Mouse (Mus musculus) left cerebral cortex, postnatal 10 days (tissue): ENCODE data around the gene Lrtm1. TPM values are rescaled to one million over a fixed set of nuclear protein-coding genes. Genes with fewer than 3 reads are reported as not detected.

ENCODE experiments used
- DNase-seq, 2 experiments: peaks; one replicate each; pipeline ENCODE4 v3.0.0; 2021 to 2022; ENCODE audit warnings: low spot score in 2 of 2, mixed read lengths in 1 of 2; ENCODE audit errors: extremely low spot score in 1 of 2
- intact Hi-C: fragments of 180-260 bp; cut with DNase I; formaldehyde crosslinking; loops from one replicate; pipeline ENCODE4 v1.15.1; 2025
- total RNA-seq, 2 experiments: library from RNA; stranded (reverse); gene quantifications; 2 replicates each; pipeline ENCODE4 v1.2.3; 2021

The Lrtm1 gene
- total RNA-seq, 2 experiments from 2014 or later: not detected

DNA sequence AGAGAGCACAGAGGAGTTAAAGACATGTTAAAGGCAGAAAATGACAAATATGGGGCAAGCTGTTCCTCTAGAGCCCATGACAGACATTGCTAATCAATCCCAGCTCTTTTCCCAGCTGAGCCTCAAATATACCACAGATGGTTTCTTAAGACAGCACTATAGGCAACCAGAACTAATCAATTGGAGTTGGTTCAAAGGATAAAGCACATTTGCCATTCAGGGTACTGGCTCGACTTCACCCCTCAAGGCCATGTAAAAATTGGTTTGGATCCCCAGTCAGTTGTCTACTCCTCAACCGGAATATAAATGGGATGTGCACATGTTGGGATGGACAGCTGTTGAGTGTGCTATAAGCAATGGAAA is 11.1 kb downstream of the Lrtm1 start:
- no peak for DNase-seq
- intact Hi-C loops: no loop called here

DNA sequence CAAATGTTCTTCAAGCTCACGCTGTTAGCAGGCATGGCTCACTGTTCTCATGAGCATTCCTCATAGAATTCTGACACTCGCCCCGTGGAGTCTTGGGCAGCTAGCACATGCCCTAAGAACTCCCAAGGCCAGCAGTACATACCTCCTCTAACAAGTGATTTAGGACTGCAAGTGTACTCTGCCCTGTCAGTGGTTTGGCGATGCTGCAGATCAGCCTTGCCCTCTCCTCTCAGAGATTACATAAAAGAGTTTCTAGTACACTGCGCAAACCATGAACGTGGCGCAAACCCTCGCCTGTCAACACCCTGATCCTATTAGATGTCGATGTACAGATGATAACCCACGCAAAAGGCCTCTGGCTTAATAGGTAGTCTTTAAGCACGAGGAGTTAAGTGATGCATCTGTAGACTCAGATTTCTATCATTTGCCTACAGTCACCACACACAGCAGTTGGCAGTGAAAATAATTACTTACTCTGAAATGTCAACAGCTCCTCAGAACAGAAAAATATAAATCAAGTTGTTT is 11.9 kb downstream of the Lrtm1 start:
- intact Hi-C loops: no loop called here
- no peak for DNase-seq

DNA sequence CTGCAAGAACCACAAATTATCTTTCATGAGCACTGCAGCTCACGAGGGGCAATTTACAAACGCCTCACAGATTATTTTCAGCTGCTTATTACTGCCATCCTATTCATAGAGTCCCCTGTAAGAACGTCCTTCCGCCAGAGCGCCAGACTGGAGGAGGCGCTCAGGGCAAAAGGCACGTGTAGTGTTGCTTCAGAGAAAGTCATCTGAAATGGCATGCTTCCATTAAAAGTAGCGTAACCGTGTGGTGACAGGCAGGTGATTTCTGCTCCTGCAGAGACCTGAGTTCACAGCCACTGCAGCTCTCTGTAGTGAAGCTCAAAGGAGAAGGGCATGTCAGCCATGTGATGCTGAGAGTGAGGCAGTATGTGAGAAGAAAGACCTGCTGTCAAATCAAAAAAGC is 12.5 kb downstream of the Lrtm1 start:
- DNase-seq: no peak

DNA sequence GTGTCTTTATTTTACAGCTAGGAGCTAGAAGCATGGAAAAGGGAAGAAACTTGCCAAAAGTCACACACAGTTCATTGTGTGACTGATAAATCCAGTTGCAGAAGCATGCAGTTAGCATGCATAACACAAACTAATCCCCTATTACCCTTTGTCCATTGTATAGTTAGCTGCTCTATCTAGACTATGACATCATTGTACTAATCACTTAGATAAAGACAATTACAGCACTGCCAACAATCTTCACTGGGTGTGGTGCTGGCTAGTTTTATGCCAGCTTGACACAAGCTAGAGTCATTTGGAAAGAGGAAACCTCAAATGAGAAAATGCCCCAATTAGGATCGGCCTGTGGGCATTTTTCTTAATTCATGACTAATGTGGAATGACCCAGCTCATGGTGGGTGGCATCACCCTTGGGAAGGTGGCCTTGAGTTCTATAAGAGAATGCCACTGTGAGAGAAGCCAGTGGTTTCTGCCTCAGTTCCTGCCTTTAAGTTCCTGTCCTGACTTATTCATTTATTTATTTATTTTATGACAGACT is 13.9 kb downstream of the Lrtm1 start:
- DNase-seq: no peak
- intact Hi-C loops: no loop called here

More for the DNA sequence above, 12.5 kb downstream of the Lrtm1 start:
- intact Hi-C loops: no loop called here

DNA sequence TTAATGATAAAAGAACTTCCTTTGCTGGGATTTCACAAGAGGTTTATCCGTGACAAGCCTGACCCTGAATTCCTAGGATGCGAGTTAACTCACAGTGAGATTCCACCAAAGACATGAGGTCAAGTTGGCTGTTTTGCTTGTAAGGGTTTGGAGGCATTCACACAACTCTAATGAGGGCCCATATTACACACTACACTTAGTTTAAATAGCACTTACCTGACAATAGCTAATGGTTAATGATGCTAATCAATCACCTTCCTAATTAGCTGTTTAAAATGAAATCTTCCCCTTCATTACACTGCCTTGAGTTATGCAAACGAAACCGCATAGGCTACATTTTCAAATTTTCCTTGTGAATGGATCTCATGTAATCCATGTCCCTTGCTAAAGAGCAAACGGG is 20.2 kb downstream of the Lrtm1 start:
- DNase-seq: no peak
- intact Hi-C loops: no loop called here

DNA sequence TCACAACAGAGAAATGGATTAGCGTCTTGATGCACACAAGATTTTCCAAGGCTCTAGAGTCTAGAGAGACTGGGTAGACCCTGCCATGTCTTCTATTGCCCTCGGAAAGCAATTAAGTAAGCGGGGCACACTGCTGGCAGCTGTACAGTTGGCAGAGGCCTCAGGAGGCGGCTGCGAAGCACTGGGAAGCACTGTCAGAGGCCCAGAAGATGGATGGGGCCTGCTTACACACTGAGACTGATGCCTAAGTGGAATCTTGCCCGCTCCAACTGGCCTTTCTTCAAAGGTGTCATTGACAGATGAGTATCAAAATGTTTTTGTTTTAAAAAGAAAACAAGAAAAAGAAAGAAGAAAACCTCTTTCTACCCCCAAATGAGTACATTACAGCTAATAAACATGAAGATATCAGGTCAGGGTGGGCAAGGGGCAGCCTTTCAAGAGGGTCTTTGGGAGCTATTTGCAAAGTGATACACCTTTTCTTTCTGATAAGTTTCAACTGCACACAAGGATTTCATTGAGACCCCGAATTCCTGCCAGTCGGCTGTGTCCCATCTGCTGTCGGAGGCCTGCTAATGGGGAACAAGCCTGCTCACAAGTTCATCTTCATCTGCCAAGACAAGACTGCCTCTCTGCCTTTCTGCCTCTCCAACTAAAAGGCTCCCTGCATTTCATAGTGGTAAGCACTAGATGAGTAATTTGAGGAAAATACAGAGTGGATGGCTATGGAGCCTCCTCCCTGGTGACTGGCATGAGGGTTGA is 22.8 kb downstream of the Lrtm1 start:
- peak; percentile 36 to 52 for DNase-seq
- intact Hi-C loops: no loop called here

DNA sequence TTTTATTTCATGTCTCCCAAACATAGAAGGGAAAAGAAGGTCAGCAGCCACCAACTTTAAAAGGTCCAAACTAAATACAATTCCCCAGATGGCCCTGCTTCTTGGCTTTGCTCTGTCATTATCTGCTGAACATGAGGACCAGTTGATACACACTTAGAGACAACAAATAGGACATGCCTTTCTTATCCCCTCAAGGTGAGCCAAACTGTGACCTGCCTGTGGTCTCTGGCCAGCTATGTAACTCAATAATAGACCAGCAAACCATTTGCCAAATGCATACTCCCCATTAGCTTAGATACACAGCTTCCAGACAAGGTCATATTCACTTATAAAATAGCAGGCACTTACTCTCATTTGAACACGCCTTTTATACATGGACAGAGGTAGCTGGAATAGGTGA is 23.5 kb downstream of the Lrtm1 start:
- intact Hi-C loops: no loop called here
- no peak for DNase-seq

DNA sequence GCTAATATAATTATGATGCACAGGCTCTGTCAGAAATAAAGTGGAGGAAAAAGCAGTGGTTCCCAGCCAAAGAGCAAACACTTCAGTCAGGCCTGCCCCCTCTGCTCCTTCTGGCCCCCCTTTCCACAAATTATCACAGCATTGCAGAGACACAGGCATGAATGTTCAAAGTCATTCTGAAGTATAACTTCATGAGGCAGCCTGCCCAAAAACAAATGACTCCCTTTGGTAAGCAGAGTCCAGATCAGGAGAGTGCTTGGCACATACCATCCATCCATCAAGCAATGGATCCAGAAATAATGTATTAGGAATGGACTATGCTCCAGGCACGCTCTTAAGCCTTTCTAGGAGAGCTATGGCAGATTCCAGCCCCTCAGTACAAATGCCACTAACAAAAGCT is 24.3 kb downstream of the Lrtm1 start:
- intact Hi-C loops: no loop called here

DNA sequence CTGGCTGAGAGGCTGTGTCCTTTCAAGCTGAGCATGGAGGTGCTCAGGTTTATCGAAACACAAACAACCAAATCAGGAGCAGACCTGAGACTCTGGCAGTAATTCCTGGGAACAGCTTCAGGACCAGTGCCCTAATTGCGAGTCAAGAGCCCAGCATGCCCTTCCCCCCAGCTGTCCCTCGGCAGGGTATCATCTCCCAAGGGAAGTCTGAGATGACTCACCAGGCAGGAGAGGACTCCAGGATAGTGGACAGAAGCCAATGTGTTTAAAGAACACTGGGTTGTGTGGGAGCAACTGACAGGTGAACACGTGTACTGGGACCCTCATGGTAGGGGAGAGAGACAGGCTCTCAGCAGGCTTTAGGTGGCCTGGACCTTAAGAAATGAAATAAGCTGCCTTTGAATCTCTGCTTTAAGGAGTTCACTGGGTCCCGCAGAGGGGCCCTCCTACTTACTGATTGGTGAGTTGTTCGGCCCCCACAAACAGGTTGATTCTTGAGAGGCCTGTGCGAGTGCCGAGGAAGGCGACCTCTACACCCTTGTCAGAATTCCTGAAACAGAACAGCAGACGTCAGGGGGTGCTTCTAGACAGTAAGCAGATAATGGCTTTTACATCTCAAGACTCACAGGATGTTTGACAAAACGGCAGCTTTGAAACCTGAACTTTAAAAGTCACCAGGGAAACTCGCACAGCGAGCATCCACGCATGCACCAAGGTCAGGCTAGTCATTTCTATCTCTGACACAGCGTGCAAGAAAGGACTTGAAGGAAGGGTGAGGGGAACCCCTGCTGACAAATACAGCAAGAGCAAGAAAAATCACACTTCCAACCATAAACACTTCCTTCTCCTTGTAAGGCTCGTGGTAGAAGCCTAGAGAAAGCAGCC is 34.2 kb downstream of the Lrtm1 start:
- intact Hi-C loops: no loop called here
- DNase-seq: no peak

More for the DNA sequence above, 24.3 kb downstream of the Lrtm1 start:
- DNase-seq: no peak

DNA sequence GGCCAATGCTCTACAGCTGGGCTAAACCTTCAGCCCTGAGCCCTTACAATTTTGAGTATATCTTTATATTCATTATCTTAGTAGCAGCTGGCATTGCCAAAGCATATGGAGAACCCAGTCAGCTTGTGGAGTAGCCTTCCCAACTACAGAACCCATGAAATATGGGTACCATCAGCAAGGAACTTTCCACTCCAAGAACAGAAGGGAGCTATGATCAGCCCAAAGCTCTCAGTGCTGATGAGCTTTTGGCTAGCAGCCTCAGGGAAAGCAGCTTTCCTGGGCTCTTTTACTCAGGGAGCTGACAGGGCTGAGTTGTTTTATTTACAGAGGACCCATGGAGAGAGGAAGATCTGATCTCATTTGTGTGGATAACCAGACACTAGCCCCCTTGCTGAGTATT is 42.7 kb downstream of the Lrtm1 start:
- DNase-seq: no peak
- intact Hi-C loops: no loop called here

DNA sequence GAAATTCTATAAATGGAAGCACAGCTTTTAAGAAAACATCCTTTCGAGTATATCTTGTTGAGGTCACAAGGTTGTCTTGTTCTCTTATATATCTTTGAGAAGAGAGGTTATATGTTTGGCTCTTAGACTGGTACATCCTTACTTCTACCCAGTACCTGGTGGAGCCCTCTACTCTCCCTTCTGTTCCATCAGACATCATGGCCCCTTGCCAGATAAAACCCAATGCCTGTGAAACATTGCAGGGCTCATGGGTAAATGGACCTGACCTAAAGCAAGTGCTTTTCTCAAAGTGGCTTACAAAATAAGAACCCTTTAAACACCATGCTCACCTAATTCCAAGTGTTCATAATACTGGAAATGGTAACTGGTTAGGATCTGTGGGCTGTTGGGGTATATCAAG is 43.5 kb downstream of the Lrtm1 start:
- DNase-seq: no peak
- intact Hi-C loops: no loop called here

DNA sequence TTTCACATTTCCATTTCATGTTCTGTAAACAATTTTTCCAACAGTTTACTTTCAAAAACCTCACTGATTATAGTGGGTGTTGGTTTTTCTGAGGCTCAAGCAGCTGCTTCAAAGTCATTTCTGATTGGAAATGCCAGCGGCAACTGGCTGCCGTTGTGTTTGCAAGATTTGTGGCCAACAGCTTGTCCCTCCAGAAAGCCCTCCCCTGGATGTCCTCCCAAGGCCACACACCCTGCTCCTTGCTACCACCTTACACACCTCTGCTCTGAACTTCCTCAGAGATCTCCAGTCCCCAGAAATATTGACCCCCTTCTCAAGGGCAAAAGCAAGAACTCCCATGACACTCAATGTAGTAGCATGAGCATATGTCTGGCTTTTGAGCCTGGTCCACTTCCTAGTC is 44.7 kb downstream of the Lrtm1 start:
- DNase-seq: no peak
- intact Hi-C loops: no loop called here

DNA sequence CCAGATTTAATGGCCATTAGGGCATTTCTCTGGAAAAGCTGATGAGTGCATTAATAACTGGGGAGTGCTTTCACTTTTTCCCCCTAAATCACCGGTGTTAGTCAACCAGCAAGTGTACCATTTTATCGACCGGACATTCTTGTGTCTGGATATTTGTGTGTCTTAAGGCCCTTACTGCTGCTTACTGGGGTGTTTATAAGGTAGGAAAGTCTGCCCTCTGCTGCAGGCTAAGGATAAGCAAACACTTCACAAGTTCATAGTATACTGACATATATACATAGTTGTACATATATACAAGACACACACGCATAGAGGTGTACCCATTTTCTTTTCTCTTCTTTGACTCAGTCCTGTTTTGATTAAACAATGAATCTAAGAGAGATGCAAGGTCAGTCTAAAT is 55.7 kb downstream of the Lrtm1 start:
- intact Hi-C loops: no loop called here

DNA sequence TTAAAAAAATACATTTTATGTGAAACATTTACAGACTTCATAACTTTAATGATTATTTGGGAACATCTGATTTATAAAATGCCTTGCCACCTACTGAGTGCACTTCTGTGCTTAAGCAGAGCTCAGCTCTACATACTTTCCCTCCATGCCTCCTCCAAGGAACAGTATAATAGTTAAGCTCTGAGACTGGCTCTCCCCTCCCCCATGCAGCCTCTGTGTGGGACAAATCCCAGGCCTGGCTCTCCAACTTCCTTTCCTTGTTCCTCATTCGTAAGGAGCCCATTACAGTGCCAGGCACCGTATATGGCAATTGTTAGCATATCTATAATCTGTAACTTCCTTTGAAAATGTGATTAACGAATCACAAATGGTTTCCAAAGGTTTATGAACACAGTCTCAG is 59.4 kb downstream of the Lrtm1 start:
- intact Hi-C loops: no loop called here
- no peak for DNase-seq

More for the DNA sequence above, 55.7 kb downstream of the Lrtm1 start:
- DNase-seq: no peak

DNA sequence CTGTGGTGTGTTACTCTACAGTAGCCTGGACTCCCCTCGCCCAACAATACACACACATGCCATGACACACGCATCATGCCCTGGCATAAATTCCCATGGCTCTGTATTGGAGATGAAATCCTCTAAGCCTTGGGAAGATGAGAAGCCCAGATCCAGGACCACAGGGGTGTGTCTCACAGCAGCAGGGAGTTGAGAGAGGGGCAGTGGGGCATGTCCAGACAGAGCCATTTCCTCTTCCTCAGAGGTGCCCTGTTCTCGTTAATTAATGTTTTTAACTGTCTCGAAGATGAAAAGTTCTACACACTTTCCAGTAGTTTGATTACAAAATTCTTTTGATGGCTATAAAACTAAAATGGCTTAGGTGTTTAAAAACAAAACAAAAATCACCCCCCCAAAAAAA is 62.2 kb downstream of the Lrtm1 start:
- intact Hi-C loops: no loop called here

DNA sequence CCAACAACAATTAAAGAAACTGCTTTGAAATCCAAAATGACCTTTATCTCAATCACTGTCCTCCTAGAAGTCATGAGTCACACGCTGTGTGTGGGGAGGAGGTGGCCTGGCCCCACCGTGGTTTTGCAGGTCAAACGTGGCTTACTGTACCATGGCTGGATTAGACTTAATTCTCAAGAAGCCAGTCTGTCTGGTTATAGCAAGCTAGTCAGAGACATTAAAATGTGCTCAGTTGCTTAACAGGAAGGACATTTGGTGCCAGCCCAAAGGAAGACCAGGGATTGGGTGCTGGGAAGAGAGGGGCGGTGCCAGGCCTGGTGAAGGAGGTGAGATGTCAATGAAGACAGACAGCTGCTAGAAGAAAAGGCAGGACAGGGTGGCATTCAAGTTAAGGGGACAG is 62.6 kb downstream of the Lrtm1 start:
- intact Hi-C loops: no loop called here
- DNase-seq: no peak

More for the DNA sequence above, 62.2 kb downstream of the Lrtm1 start:
- no peak for DNase-seq

DNA sequence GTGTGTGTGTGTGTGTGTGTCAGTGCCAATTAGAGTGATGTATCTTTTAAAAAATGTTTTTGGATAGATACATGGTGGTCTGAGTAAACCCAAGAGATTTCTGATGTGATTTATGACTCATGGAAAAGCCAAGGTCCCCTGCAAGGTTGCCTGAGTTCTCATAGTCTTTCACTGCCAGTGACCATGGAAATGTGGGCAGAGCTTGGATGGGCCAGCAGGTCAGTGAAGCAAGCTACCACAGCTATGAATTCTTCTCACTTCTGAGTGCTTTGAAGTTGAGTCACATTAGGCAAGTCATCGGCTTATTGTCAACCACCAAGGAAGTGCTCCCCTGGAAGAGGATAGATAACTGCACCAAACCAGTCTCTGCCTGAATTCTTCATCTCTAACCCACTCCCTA is 64.2 kb downstream of the Lrtm1 start:
- intact Hi-C loops: no loop called here
- DNase-seq: no peak
